Mouse (Mus musculus) limb, embryonic 14.5 days (tissue): ENCODE results near the gene Zfp992. TPM values are rescaled to one million over a fixed set of nuclear protein-coding genes. Genes with fewer than 3 reads are reported as not detected.
"Not testable (repeated sequence)": the region's sequence is repeated elsewhere in the genome, so short reads cannot be mapped to it uniquely, and the experiment has no call there.

Experiments used
- ATAC-seq: fragments of 200-750 bp; cut with Nextera tagmentation; 2 replicates; pipeline ENCODE4 v1.8.0; 2017; ENCODE audit warnings: low read depth, moderate number of reproducible peaks, moderate TSS enrichment; ENCODE audit not compliant: low FRiP score
- DNase-seq: peaks from one replicate; pipeline ENCODE4 v3.0.0-alpha.2; 2015; ENCODE audit warnings: low spot score
- H3K27ac ChIP-seq: fragments of 300-500 bp; sonication (generic); replicated peaks from 2 replicates; pipeline ENCODE4 v1.5.1; 2014; ENCODE audit warnings: low read depth, mild to moderate bottlenecking, low read length, moderate library complexity, mixed read lengths
- H3K27me3 ChIP-seq: fragments of 300-500 bp; sonication (generic); 2 replicates; pipeline ENCODE4 v1.6.1; 2014; ENCODE audit warnings: low read length, mixed read lengths; ENCODE audit not compliant: control insufficient read depth, insufficient read depth
- H3K36me3 ChIP-seq: fragments of 300-500 bp; sonication (generic); 2 replicates; pipeline ENCODE4 v1.6.1; 2014; ENCODE audit warnings: mild to moderate bottlenecking, low read length, moderate library complexity, mixed read lengths; ENCODE audit not compliant: control insufficient read depth, insufficient read depth
- H3K4me1 ChIP-seq: fragments of 300-500 bp; sonication (generic); 2 replicates; pipeline ENCODE4 v1.6.1; 2014; ENCODE audit warnings: antibody characterized with exemption, low read length, mixed read lengths; ENCODE audit not compliant: control insufficient read depth, insufficient read depth
- H3K4me2 ChIP-seq: fragments of 300-500 bp; sonication (generic); replicated peaks from 2 replicates; pipeline ENCODE4 v1.6.1; 2014; ENCODE audit warnings: low read depth, mild to moderate bottlenecking, low read length, moderate library complexity; ENCODE audit not compliant: severe bottlenecking
- H3K4me3 ChIP-seq: fragments of 300-500 bp; sonication (generic); replicated peaks from 2 replicates; pipeline ENCODE4 v1.5.1; 2014; ENCODE audit warnings: low read length
- H3K9ac ChIP-seq: fragments of 300-500 bp; sonication (generic); 2 replicates; pipeline ENCODE4 v1.6.1; 2014; ENCODE audit warnings: mild to moderate bottlenecking, low read depth, low read length, moderate library complexity; ENCODE audit not compliant: severe bottlenecking
- H3K9me3 ChIP-seq: fragments of 300-500 bp; sonication (generic); 2 replicates; pipeline ENCODE4 v1.6.1; 2016; ENCODE audit warnings: low read length; ENCODE audit not compliant: control insufficient read depth
- POLR2A ChIP-seq: fragments of 200-500 bp; IDR thresholded peaks from 2 replicates; pipeline ENCODE4 v1.8.0; 2012; ENCODE audit warnings: inconsistent platforms, mild to moderate bottlenecking, moderate library complexity, borderline replicate concordance; ENCODE audit not compliant: insufficient read depth, insufficient read length; ENCODE audit errors: extremely low read depth
- WGBS: fragments of 180-500 bp; shearing (Covaris S2); extraction: QIAGEN DNeasy Blood & Tissue Kit; methylation state at CpG from one replicate; pipeline ENCODE4 v1.1.7; 2014; 5-methylcytosine and 5-hydroxymethylcytosine counted together
- polyA plus RNA-seq, 2 experiments: library from polyadenylated mRNA; depleted of rRNA in 1 of 2; stranded (reverse) in 1 of 2; unstranded in 1 of 2; fragments of >200 nt; fragmentation: Nextera tagmentation in 1 of 2; extraction: Ambion mirVana in 1 of 2; gene quantifications; 2 replicates each; pipeline versions ENCODE4 v1.2.1 to v1.2.3; 2012 to 2014

Zfp992 gene
- polyA plus RNA-seq, 2 experiments, result 2.4 to 4.1 TPM

DNA sequence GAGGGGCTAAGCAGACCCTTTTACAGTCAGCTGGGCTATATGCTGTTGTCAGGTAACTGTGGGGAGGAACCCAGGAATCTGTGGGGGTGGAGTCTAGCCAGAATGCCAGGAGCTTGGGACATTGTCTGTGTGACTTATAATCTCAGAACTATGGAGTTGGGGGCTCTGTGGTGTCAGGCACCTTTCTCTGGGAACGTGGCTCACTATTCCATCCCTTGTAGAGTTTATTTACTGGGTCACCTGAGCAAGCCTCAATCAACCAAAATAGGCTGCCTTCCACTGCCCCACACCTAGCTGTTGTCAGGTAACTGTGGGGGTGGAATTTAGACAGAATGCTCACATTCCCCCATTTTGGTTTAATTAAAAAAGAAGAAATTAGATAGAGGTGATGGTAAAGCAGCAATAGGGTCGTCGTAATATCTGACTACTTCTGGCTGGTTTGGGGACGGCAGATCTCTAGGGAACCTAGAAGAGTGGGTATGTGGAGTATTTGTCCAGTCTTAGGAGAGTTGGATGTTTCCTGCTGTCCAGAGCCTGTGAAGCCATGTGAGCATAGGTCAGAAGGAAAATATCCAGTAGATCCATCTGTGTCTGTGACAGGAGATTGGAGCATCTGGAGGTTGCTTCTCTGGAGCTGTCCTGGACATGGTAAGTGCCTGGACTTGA is 7.4 kb downstream of the Zfp992 start:
- WGBS, result 73% methylated on average over 4 of the region's 4 CpGs
- ATAC-seq, result no peak; the same call in 1 of the 2 replicates
- H3K9me3 ChIP-seq, result peaks cover 65% of the 10 kb centered on the region

DNA sequence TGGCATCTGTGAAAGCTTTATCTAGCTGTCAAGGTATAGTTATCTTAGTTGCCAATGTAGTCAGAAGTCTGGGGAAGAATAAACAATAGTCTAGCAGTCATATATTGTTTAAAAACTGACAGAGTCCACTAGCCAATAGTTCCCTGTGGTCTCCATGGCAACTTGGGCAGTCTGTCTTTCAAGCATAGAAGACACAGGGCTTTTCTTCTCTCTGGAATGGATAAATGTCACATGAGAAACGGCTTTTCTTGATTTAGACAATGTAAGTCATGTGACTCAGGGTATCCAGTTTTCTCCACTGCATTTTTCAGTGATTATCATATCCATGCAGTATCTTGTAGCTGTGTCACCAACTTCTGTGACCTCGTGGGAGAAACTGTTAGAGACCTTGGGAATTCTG is 8.3 kb downstream of the Zfp992 start:
- H3K36me3 ChIP-seq, result no peaks in the 10 kb centered on the region
- H3K9me3 ChIP-seq, result peaks cover 65% of the 10 kb centered on the region
- no peak for TF ChIP-seq POLR2A
- H3K4me1 ChIP-seq, result no peaks in the 10 kb centered on the region
- no peak overlapping the region for H3K4me3 ChIP-seq
- no peak overlapping the region for H3K27ac ChIP-seq
- ATAC-seq (no peak; the same call in 1 of the 2 replicates), DNase-seq (no peak)
- H3K27me3 ChIP-seq, result no peaks in the 10 kb centered on the region
- 60% methylated on average over 2 of the region's 2 CpGs for WGBS
- no peak overlapping the region for H3K9ac ChIP-seq
- H3K4me2 ChIP-seq, result no peak overlapping the region

More for the DNA sequence above, 7.4 kb downstream of the Zfp992 start:
- Histone ChIP-seq H3K4me2 (no peak overlapping the region), H3K4me1 (no peaks in the 10 kb centered on the region), H3K9ac (no peak overlapping the region), H3K27ac (no peak overlapping the region), H3K36me3 (no peaks in the 10 kb centered on the region), H3K27me3 (no peaks in the 10 kb centered on the region), H3K4me3 (no peak overlapping the region)
- no peak for DNase-seq
- no peak for TF ChIP-seq POLR2A

GRCm38 (mm10) chr4:146457720-146458119 is 8.9 kb downstream of the Zfp992 start:
- H3K27ac ChIP-seq, result no peak overlapping the region
- ATAC-seq (no peak), DNase-seq (no peak)

DNA sequence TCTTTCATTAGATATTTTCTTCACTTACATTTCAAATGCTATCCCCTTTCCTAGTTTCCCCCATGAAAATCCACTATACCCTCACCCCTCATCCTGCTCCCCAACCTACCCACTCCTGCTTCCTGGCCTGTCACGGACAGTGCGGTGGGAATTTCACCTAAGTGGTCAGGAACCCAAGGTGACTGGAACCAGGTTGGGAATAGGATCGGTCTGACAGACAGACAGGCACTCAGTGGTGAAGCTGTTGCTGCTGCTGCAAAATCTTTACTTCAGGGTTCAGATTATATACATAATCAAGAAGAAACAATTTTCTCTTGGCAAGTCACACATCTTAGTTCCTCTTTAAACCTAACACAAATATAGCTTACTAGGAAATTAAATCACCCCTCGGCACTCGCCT is 11.0 kb downstream of the Zfp992 start:
- H3K9ac ChIP-seq, H3K4me2 ChIP-seq, H3K27me3 ChIP-seq, H3K36me3 ChIP-seq, H3K4me3 ChIP-seq, ATAC-seq, H3K4me1 ChIP-seq, H3K27ac ChIP-seq, DNase-seq: not testable (repeated sequence)
- 82% methylated on average over 5 of the region's 5 CpGs for WGBS
- H3K9me3 ChIP-seq, result peaks cover 52% of the 10 kb centered on the region

More at GRCm38 (mm10) chr4:146457720-146458119, 8.9 kb downstream of the Zfp992 start:
- Histone ChIP-seq H3K4me2 (no peak overlapping the region), H3K9ac (no peak overlapping the region), H3K4me3 (no peak overlapping the region), H3K36me3 (no peaks in the 10 kb centered on the region), H3K9me3 (peaks cover 62% of the 10 kb centered on the region), H3K27me3 (no peaks in the 10 kb centered on the region), H3K4me1 (no peaks in the 10 kb centered on the region)
- 69% methylated on average over 1 of the region's 1 CpGs for WGBS
- TF ChIP-seq POLR2A, result no peak

GRCm38 (mm10) chr4:146460685-146461084 is 11.9 kb downstream of the Zfp992 start:
- H3K4me1 ChIP-seq, H3K27ac ChIP-seq, H3K27me3 ChIP-seq, H3K9ac ChIP-seq, ATAC-seq, H3K4me3 ChIP-seq, DNase-seq, H3K4me2 ChIP-seq, H3K36me3 ChIP-seq: not testable (repeated sequence)
- whole genome bisulfite sequencing, result 79% methylated on average over 5 of the region's 5 CpGs
- H3K9me3 ChIP-seq, result peaks cover 50% of the 10 kb centered on the region

GRCm38 (mm10) chr4:146463649-146464351 is 15.0 kb downstream of the Zfp992 start:
- H3K36me3 ChIP-seq, H3K4me2 ChIP-seq, H3K27me3 ChIP-seq, H3K9ac ChIP-seq, DNase-seq, H3K4me3 ChIP-seq, H3K27ac ChIP-seq, ATAC-seq, H3K4me1 ChIP-seq: not testable (repeated sequence)
- WGBS, result 88% methylated on average over 17 of the region's 19 CpGs
- peaks cover 26% of the 10 kb centered on the region for H3K9me3 ChIP-seq

GRCm38 (mm10) chr4:146469984-146470383 is 21.2 kb downstream of the Zfp992 start:
- not testable (repeated sequence) for H3K4me1 ChIP-seq, H3K36me3 ChIP-seq, H3K4me3 ChIP-seq, H3K9ac ChIP-seq, H3K4me2 ChIP-seq, DNase-seq, H3K27me3 ChIP-seq, H3K27ac ChIP-seq
- 94% methylated on average over 9 of the region's 12 CpGs for WGBS
- H3K9me3 ChIP-seq, result peaks cover 16% of the 10 kb centered on the region
- peak; percentile 21 for ATAC-seq

DNA sequence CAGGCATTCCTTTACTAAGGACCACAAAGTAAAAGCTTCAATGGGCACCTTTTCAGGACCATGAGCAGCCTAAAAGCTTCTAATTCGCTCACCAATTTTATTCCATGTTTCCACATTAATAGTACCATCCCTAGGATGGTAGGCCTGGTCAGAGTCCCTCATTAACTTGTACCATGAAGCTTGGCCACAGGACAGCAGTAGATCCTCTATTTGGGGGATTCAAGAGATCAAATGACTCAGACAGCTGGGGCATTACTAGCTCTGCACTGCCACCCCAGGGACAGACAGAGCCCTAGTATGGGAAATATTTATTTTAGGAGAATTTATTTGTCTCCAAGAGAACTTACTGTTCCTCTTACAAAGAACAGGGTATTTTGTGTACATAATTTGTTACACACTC is 25.4 kb downstream of the Zfp992 start:
- not testable (repeated sequence) for ATAC-seq, H3K36me3 ChIP-seq, DNase-seq, H3K4me3 ChIP-seq, H3K4me1 ChIP-seq, H3K9ac ChIP-seq, H3K27ac ChIP-seq, H3K27me3 ChIP-seq, H3K4me2 ChIP-seq
- H3K9me3 ChIP-seq, result peaks cover 32% of the 10 kb centered on the region
- no CpG with 5 or more reads among the region's 1 CpGs for WGBS
